Mouse (Mus musculus): Measurements from ENCODE around the gene Kctd11. TPM values are rescaled to one million over a fixed set of nuclear protein-coding genes. Genes with fewer than 3 reads are reported as not detected.
"Not testable (repeated sequence)": the region's sequence is repeated elsewhere in the genome, so short reads cannot be mapped to it uniquely, and the experiment has no call there.

Kctd11 gene
- 0.65 and 1.0 TPM in 2 replicates for total RNA-seq (2014; rRNA removed)
- 0.68 and 1.6 TPM in 2 replicates for polyA plus RNA-seq (2012; rRNA removed)

- H3K27ac ChIP-seq (replicated peaks; ENCODE audit: insufficient read depth, low read depth, low read length) = peak within 1 kb of the TSS; percentile 51
- H3K79me2 ChIP-seq (ENCODE audit: control insufficient read depth, insufficient read depth, low read length) = no peaks in the 10 kb centered on the region
- peak within 1 kb of the TSS; percentile 64 for H3K4me3 ChIP-seq (ENCODE audit: insufficient read depth, low read depth, low read length)
- TF ChIP-seq POLR2A (IDR thresholded peaks at IDR 0.05; ENCODE audit: extremely low read depth, insufficient read depth, low read length) = peak; percentile 61; the same call in 1 of the 2 replicates
- TF ChIP-seq CTCF (IDR thresholded peaks at IDR 0.05; ENCODE audit: low read depth, low read length) = peak; percentile 22; the same call in 1 of the 2 replicates
- H3K36me3 ChIP-seq (ENCODE audit: control insufficient read depth, insufficient read depth, low read length) = no peaks in the 10 kb centered on the region
- peak within 1 kb of the TSS; percentile 57 for H3K9ac ChIP-seq (ENCODE audit: low read depth, low read length)
- under 1% methylated on average over 46 of the region's 46 CpGs for WGBS
- DNase-seq (ENCODE audit: extremely low read depth, low read depth, low spot score) = peak; percentile 72
- 0 out of 2 replicates have a peak, but pooled peaks cover 3% of the 10 kb centered on the region for H3K4me1 ChIP-seq (ENCODE audit: control insufficient read depth, insufficient read depth, low read length)
- no peaks in the 10 kb centered on the region for H3K27me3 ChIP-seq (ENCODE audit: control insufficient read depth, insufficient read depth, low read length)
Observed at GRCm38 (mm10) chr11:69880853-69881603, at the start of gene Kctd11. Gene Kctd11, minus strand, starts transcription at chr11:69881406.

- H3K4me3 ChIP-seq (ENCODE audit: insufficient read depth, low read depth, low read length); H3K36me3 ChIP-seq (ENCODE audit: control insufficient read depth, insufficient read depth, low read length); DNase-seq (ENCODE audit: extremely low read depth, low read depth, low spot score); H3K79me2 ChIP-seq (ENCODE audit: control insufficient read depth, insufficient read depth, low read length); H3K9ac ChIP-seq (ENCODE audit: low read depth, low read length); H3K4me1 ChIP-seq (ENCODE audit: control insufficient read depth, insufficient read depth, low read length); H3K27ac ChIP-seq (replicated peaks; ENCODE audit: insufficient read depth, low read depth, low read length); H3K27me3 ChIP-seq (ENCODE audit: control insufficient read depth, insufficient read depth, low read length): not testable (repeated sequence)
- WGBS = 87% methylated on average over 8 of the region's 8 CpGs
Observed at GRCm38 (mm10) chr11:69930176-69930575, 49.0 kb upstream of the Kctd11 start.

- Histone ChIP-seq H3K4me3 (ENCODE audit: insufficient read depth, low read depth, low read length) (no peak overlapping the region), H3K79me2 (ENCODE audit: control insufficient read depth, insufficient read depth, low read length) (no peaks in the 10 kb centered on the region), H3K4me1 (ENCODE audit: control insufficient read depth, insufficient read depth, low read length) (peaks cover 2% of the 10 kb centered on the region; the same call in 1 of the 2 replicates), H3K27ac (replicated peaks; ENCODE audit: insufficient read depth, low read depth, low read length) (no peak overlapping the region), H3K9ac (ENCODE audit: low read depth, low read length) (no peak overlapping the region), H3K36me3 (ENCODE audit: control insufficient read depth, insufficient read depth, low read length) (no peaks in the 10 kb centered on the region), H3K27me3 (ENCODE audit: control insufficient read depth, insufficient read depth, low read length) (no peaks in the 10 kb centered on the region)
- 40% methylated on average over 4 of the region's 4 CpGs for WGBS
- no peak for DNase-seq (ENCODE audit: extremely low read depth, low read depth, low spot score)
- TF ChIP-seq CTCF (IDR thresholded peaks at IDR 0.05; ENCODE audit: low read depth, low read length) (no peak), POLR2A (IDR thresholded peaks at IDR 0.05; ENCODE audit: extremely low read depth, insufficient read depth, low read length) (no peak)
Observed at GRCm38 (mm10) chr11:69929712-69930111, 48.5 kb upstream of the Kctd11 start.

- Histone ChIP-seq H3K27me3 (ENCODE audit: control insufficient read depth, insufficient read depth, low read length) (no peaks in the 10 kb centered on the region), H3K79me2 (ENCODE audit: control insufficient read depth, insufficient read depth, low read length) (no peaks in the 10 kb centered on the region), H3K36me3 (ENCODE audit: control insufficient read depth, insufficient read depth, low read length) (no peaks in the 10 kb centered on the region), H3K4me1 (ENCODE audit: control insufficient read depth, insufficient read depth, low read length) (0 out of 2 replicates have a peak, but pooled peaks cover 2% of the 10 kb centered on the region), H3K9ac (ENCODE audit: low read depth, low read length) (no peak overlapping the region), H3K4me3 (ENCODE audit: insufficient read depth, low read depth, low read length) (no peak overlapping the region), H3K27ac (replicated peaks; ENCODE audit: insufficient read depth, low read depth, low read length) (no peak overlapping the region)
- TF ChIP-seq POLR2A (IDR thresholded peaks at IDR 0.05; ENCODE audit: extremely low read depth, insufficient read depth, low read length) = no peak
- TF ChIP-seq CTCF (IDR thresholded peaks at IDR 0.05; ENCODE audit: low read depth, low read length) = no peak
- no peak for DNase-seq (ENCODE audit: extremely low read depth, low read depth, low spot score)
- 96% methylated on average over 2 of the region's 2 CpGs for WGBS
Observed at GRCm38 (mm10) chr11:69927501-69927900, 46.3 kb upstream of the Kctd11 start.

GRCm38 (mm10) chr11:69922796-69923195, 41.6 kb upstream of the Kctd11 start:
- H3K4me1 ChIP-seq (ENCODE audit: control insufficient read depth, insufficient read depth, low read length) = peaks cover 5% of the 10 kb centered on the region; the same call in 1 of the 2 replicates
- 49% methylated on average over 3 of the region's 3 CpGs for WGBS
- peaks cover 14% of the 10 kb centered on the region for H3K36me3 ChIP-seq (ENCODE audit: control insufficient read depth, insufficient read depth, low read length)
- H3K27ac ChIP-seq (replicated peaks; ENCODE audit: insufficient read depth, low read depth, low read length) = peak overlapping the region; percentile 90
- H3K4me3 ChIP-seq (ENCODE audit: insufficient read depth, low read depth, low read length) = no peak overlapping the region
- H3K9ac ChIP-seq (ENCODE audit: low read depth, low read length) = peak overlapping the region; percentile 36; the same call in 1 of the 2 replicates
- H3K79me2 ChIP-seq (ENCODE audit: control insufficient read depth, insufficient read depth, low read length) = peaks cover 11% of the 10 kb centered on the region
- no peak for DNase-seq (ENCODE audit: extremely low read depth, low read depth, low spot score)
- no peaks in the 10 kb centered on the region for H3K27me3 ChIP-seq (ENCODE audit: control insufficient read depth, insufficient read depth, low read length)
- TF ChIP-seq CTCF (IDR thresholded peaks at IDR 0.05; ENCODE audit: low read depth, low read length) (no peak), POLR2A (IDR thresholded peaks at IDR 0.05; ENCODE audit: extremely low read depth, insufficient read depth, low read length) (no peak)

Measured in liver, adult 2 months (tissue).